Mouse (Mus musculus) liver, postnatal 0 days (tissue): ENCODE measurements around the gene Traf3ip2.

Experiments
- CTCF ChIP-seq: sonication (generic); IDR thresholded peaks from 2 replicates; pipeline ENCODE4 v1.5.1; 2016; ENCODE audit warnings: antibody characterized with exemption, low read depth
- EP300 ChIP-seq: IDR thresholded peaks from 2 replicates; pipeline ENCODE4 v1.6.1; 2016; ENCODE audit warnings: antibody characterized with exemption, low read depth, mild to moderate bottlenecking

- TF ChIP-seq EP300 (no peak), CTCF (no peak)
Measured at GRCm38 (mm10) chr10:39666027-39666426, 53.3 kb downstream of the Traf3ip2 start.
